Mouse (Mus musculus): ENCODE data around the gene 9430038I01Rik. TPM values are rescaled to one million over a fixed set of nuclear protein-coding genes. Genes with fewer than 3 reads are reported as not detected.

9430038I01Rik gene
- polyA plus RNA-seq (2014; fragmentation: Illumina TruSeq; extraction: RNeasy Lipid Tissue Mini Kit (QIAGEN cat#74804); ENCODE audit: low read depth, low replicate concordance): 8.6 TPM

DNA sequence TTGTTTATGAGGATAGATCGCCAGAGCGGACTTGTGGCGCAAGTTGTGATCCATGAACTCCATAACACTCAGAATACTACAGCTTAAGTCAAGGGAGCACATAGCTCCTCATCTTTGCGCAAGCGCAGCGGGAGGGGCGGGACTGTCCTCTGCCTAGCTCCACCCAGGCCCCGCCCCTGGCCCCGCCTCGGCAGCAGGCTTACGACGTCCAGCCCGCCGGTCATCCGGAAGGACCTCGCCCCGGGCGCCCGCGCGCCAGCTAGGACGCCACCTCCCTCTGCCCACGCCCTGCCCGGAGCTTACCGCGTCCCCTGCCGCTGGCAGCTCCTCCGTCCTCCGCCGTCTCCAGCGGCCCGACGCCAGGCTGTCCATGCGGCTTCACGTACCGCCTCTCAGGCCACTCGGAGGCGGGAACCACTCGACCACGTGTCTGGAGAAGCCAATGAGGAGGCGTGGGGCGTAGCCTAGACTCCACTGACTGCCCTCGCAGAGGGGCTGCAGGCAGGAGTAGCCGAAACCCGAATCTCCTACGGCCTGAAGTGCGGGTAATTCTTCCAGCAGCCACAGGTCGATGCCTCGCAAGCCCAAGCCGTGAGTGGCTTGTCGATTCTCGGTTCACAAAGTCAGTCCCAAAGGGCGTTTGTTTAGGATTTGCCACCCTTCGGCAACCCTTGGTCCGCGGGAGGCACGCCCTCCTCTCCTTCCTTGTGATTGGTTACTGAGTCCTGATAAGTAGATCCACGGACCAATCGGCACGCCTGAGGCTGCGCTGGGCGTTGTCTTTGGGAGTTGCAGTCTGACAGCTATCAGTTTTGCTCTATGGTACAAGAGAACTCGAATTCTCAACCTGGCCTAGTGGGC lies at the start of gene 9430038I01Rik:
Gene 9430038I01Rik (minus strand): TSS at position 426 of the 861 bp plus-strand sequence.

DNA sequence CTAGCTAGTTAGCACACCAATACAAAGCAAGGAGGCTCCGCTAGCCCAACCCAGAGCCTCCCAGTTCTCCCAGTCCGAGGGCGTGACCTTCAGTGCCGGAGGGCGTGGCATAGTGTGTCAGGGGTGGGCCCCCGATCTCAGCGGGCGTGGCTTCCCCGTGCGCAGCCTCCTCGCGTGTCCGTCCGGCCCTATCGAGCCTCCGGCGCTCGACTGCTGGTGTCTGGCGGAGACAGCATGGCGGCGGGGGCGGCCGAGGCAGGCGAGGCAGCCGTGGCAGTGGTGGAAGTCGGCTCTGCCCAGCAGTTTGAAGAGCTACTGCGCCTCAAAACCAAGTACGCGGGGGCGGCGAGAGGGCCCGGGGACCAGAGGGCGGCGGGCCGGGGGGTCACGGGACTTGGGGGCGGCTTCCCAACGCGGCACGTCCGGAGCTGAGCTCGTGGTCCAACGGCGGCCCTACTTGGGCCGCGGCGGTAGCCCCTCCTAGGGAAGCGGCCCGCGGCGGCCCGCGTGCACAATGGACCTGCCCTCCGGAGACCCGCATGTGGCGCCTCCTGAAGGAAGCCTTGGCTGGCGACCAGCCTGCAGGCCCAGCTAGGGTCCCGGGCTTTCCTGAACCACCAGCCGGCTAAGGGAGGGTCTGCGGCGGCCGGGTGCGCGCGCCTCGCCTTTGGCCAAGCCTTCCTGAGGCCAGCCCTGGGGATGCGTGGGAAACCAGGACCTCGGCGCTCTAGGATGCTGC lies 27.0 kb upstream of the 9430038I01Rik start, which contains the start of gene Glrx3:
Gene Glrx3 (plus strand): TSS at position 175 of the 739 bp plus-strand sequence.

Other genes with a start within 250 kb of the 9430038I01Rik start
- gene Ebf3, start 96.3 kb downstream of the 9430038I01Rik start, polyA plus RNA-seq (2014; fragmentation: Illumina TruSeq; extraction: RNeasy Lipid Tissue Mini Kit (QIAGEN cat#74804); ENCODE audit: low read depth, low replicate concordance): not detected
- gene Glrx3, start 26.9 kb upstream of the 9430038I01Rik start, polyA plus RNA-seq (2014; fragmentation: Illumina TruSeq; extraction: RNeasy Lipid Tissue Mini Kit (QIAGEN cat#74804); ENCODE audit: low read depth, low replicate concordance): 152 TPM